Mouse (Mus musculus) CH12.LX (cell line): ENCODE data around the gene Dcaf11. TPM values are rescaled to one million over a fixed set of nuclear protein-coding genes. Genes with fewer than 3 reads are reported as not detected.

Experiments
- DNase-seq: peaks from one replicate; pipeline ENCODE4 v3.0.0-alpha.2; 2013; ENCODE audit errors: extremely low read depth
- H3K27ac ChIP-seq: 2 replicates; pipeline ENCODE4 v1.5.1; 2012; ENCODE audit warnings: low read depth, mild to moderate bottlenecking, control low read depth, moderate library complexity; ENCODE audit not compliant: insufficient read depth
- H3K27me3 ChIP-seq: replicated peaks from 2 replicates; pipeline ENCODE3; 2012; ENCODE audit warnings: inconsistent platforms
- H3K36me3 ChIP-seq, 2 experiments: replicated peaks in 1 of 2; 2 replicates each; pipeline versions ENCODE3 to v1.6.1; 2012; ENCODE audit warnings: inconsistent platforms in 1 of 2, low read length in 1 of 2, mild to moderate bottlenecking in 1 of 2, mixed read lengths in 1 of 2, moderate library complexity in 1 of 2; ENCODE audit not compliant: control insufficient read depth in 1 of 2, insufficient read depth in 1 of 2
- H3K4me1 ChIP-seq, 2 experiments: 2 replicates each; pipeline ENCODE4 v1.6.1; 2012; ENCODE audit warnings: inconsistent platforms in 1 of 2, moderate library complexity in 1 of 2; ENCODE audit not compliant: insufficient read depth in 2 of 2, control insufficient read depth in 1 of 2
- H3K4me2 ChIP-seq: 2 replicates; pipeline ENCODE4 v1.6.1; 2012; ENCODE audit warnings: low read depth, mild to moderate bottlenecking, control low read depth; ENCODE audit not compliant: poor library complexity, insufficient read depth, severe bottlenecking
- H3K4me3 ChIP-seq, 3 experiments: fragments of 150-350 bp in 1 of 3; sonication (generic) in 1 of 3; replicated peaks in 1 of 3; 2 replicates each; pipeline versions ENCODE3 to v1.5.1; 2011 to 2012; ENCODE audit warnings: low read depth in 2 of 3, low read length in 2 of 3, mild to moderate bottlenecking in 2 of 3, moderate library complexity in 2 of 3, control low read depth in 1 of 3, improper control_type of control experiment in 1 of 3, inconsistent platforms in 1 of 3, mixed read lengths in 1 of 3; ENCODE audit not compliant: poor library complexity in 1 of 3
- H3K79me2 ChIP-seq: replicated peaks from 2 replicates; pipeline ENCODE4 v1.6.1; 2012; ENCODE audit warnings: mild to moderate bottlenecking, moderate library complexity; ENCODE audit not compliant: control insufficient read depth, poor library complexity, insufficient read depth, severe bottlenecking; ENCODE audit errors: extremely low read depth
- H3K9ac ChIP-seq: 2 replicates; pipeline ENCODE4 v1.6.1; 2012; ENCODE audit warnings: low read depth, mild to moderate bottlenecking, control low read depth, moderate library complexity; ENCODE audit not compliant: insufficient read depth
- H3K9me3 ChIP-seq: replicated peaks from 2 replicates; pipeline ENCODE3; 2012; ENCODE audit warnings: low read length, inconsistent platforms, mixed read lengths
- BHLHE40 ChIP-seq: IDR thresholded peaks from 2 replicates; pipeline ENCODE4 v1.6.1; 2011; ENCODE audit warnings: mild to moderate bottlenecking, low read depth, low read length, improper control_type of control experiment
- CTCF ChIP-seq, 2 experiments: IDR thresholded peaks in 1 of 2; conservative IDR thresholded peaks in 1 of 2; 2 replicates each; pipeline ENCODE4 v1.5.1; 2011 to 2012; ENCODE audit warnings: low read depth in 2 of 2, low read length in 2 of 2, improper control_type of control experiment in 1 of 2, inconsistent platforms in 1 of 2, mild to moderate bottlenecking in 1 of 2, moderate library complexity in 1 of 2
- GABPA ChIP-seq: IDR thresholded peaks from 2 replicates; pipeline ENCODE4 v1.6.1; 2012; ENCODE audit warnings: low read depth, low read length, improper control_type of control experiment, inconsistent platforms; ENCODE audit not compliant: insufficient replicate concordance
- JUND ChIP-seq: conservative IDR thresholded peaks from 2 replicates; pipeline ENCODE4 v1.6.1; 2011; ENCODE audit warnings: low read depth, low read length, improper control_type of control experiment
- RAD21 ChIP-seq: IDR thresholded peaks from 2 replicates; pipeline ENCODE4 v1.6.1; 2011; ENCODE audit warnings: low read depth, mild to moderate bottlenecking, low read length, improper control_type of control experiment, moderate library complexity
- SMC3 ChIP-seq: IDR thresholded peaks from 2 replicates; pipeline ENCODE4 v1.6.1; 2011; ENCODE audit warnings: low read depth, low read length, improper control_type of control experiment
- dilution Hi-C: fragments of 300-500 bp; cut with MboI; formaldehyde crosslinking; loops from 2 replicates; pipeline ENCODE4 v1.14.3; 2020; ENCODE audit warnings: low sequenced_read_pairs; ENCODE audit not compliant: extremely low pct_unique_long_range_greater_than_20kb, extremely low pct_ligation_motif_present
- in situ Hi-C: fragments of 300-500 bp; cut with MboI; formaldehyde crosslinking; loops from 3 replicates; pipeline ENCODE4 v1.14.3; 2019; ENCODE audit warnings: low sequenced_read_pairs, low pct_ligation_motif_present, low pct_unique_long_range_greater_than_20kb, mixed read lengths
- polyA plus RNA-seq: library from polyadenylated mRNA; unstranded; fragments of >175 nt; gene quantifications from 2 replicates; pipeline ENCODE4 v1.2.1, GENCODE M21; 2012; ENCODE audit warnings: low read depth; ENCODE audit not compliant: insufficient read length
- total RNA-seq, 2 experiments: library from RNA; depleted of rRNA; stranded (reverse); fragments of 300-350 nt in 1 of 2; fragments of >200 nt in 1 of 2; gene quantifications; 2 replicates each; pipeline ENCODE4 v1.2.3; 2012 to 2014

Gene Dcaf11
- total and polyA plus RNA-seq, 3 experiments = 29.3 to 39.1 (median 32.6) TPM

GRCm38 (mm10) chr14:55618486-55619195 lies 58.8 kb downstream of the Dcaf11 start:
- Histone ChIP-seq H3K27me3 (no peaks in the 10 kb centered on the region), H3K9me3 (no peaks in the 10 kb centered on the region), H3K27ac (no peak overlapping the region), H3K36me3 (peaks cover 0 to 17% of the 10 kb centered on the region in 2 experiments), H3K79me2 (no peaks in the 10 kb centered on the region), H3K9ac (no peak overlapping the region), H3K4me1 (no peaks in the 10 kb centered on the region), H3K4me3 (no peak overlapping the region), H3K4me2 (no peak overlapping the region)
- DNase-seq = no peak
- TF ChIP-seq JUND (no peak), SMC3 (no peak), GABPA (no peak), BHLHE40 (no peak), CTCF (conservative IDR thresholded peaks at IDR 0.05 in 1 of 2, IDR thresholded peaks at IDR 0.05 in 1 of 2; ENCODE audit: low read depth in 2 of 2, low read length in 2 of 2) (no peak), RAD21 (no peak)
- dilution Hi-C loops = no loop called here
- in situ Hi-C loops = no loop called here

Other genes with a start within 250 kb of the Dcaf11 start
Only the 20 nearest of the 30 such genes appear.
- 37.3 and 40.3 TPM in 2 replicates for gene Dhrs4, start 81.2 kb upstream of the Dcaf11 start, total RNA-seq (2012; rRNA removed)
- gene Dhrs4, start 81.2 kb upstream of the Dcaf11 start, total RNA-seq (2014; rRNA removed) = 24.7 and 27.9 TPM in 2 replicates
- 60.2 and 77.6 TPM in 2 replicates for gene Dhrs4, start 81.2 kb upstream of the Dcaf11 start, polyA plus RNA-seq
- gene Carmil3, start 69.4 kb upstream of the Dcaf11 start, total RNA-seq (2012; rRNA removed) = 1.3 and 2.3 TPM in 2 replicates
- gene Carmil3, start 69.4 kb upstream of the Dcaf11 start, total RNA-seq (2014; rRNA removed) = 1.00 and 1.9 TPM in 2 replicates
- gene Carmil3, start 69.4 kb upstream of the Dcaf11 start, polyA plus RNA-seq = 5.2 and 6.0 TPM in 2 replicates
- gene Cpne6, start 49.6 kb upstream of the Dcaf11 start, total RNA-seq (2012; rRNA removed) = not detected in 2 replicates
- not detected in 2 replicates for gene Cpne6, start 49.6 kb upstream of the Dcaf11 start, total RNA-seq (2014; rRNA removed)
- gene Cpne6, start 49.6 kb upstream of the Dcaf11 start, polyA plus RNA-seq = not detected in 2 replicates
- 0.13 and 0.29 TPM in 2 replicates for gene Nrl, start 35.0 kb upstream of the Dcaf11 start, total RNA-seq (2012; rRNA removed)
- 0.14 and 0.86 TPM in 2 replicates for gene Nrl, start 35.0 kb upstream of the Dcaf11 start, total RNA-seq (2014; rRNA removed)
- gene Nrl, start 35.0 kb upstream of the Dcaf11 start, polyA plus RNA-seq = 0.20 TPM in 1 of 2 replicates, not detected in the other
- 105 and 286 TPM in 2 replicates for gene Pck2, start 19.7 kb upstream of the Dcaf11 start, total RNA-seq (2012; rRNA removed)
- 113 and 120 TPM in 2 replicates for gene Pck2, start 19.7 kb upstream of the Dcaf11 start, total RNA-seq (2014; rRNA removed)
- 144 and 149 TPM in 2 replicates for gene Pck2, start 19.7 kb upstream of the Dcaf11 start, polyA plus RNA-seq
- 0.34 and 0.63 TPM in 2 replicates for gene A730061H03Rik, start 400 bp downstream of the Dcaf11 start, total RNA-seq (2012; rRNA removed)
- gene A730061H03Rik, start 400 bp downstream of the Dcaf11 start, total RNA-seq (2014; rRNA removed) = not detected in 2 replicates
- 0.93 and 1.4 TPM in 2 replicates for gene A730061H03Rik, start 400 bp downstream of the Dcaf11 start, polyA plus RNA-seq
- not detected in 2 replicates for gene Fitm1, start 15.6 kb downstream of the Dcaf11 start, total RNA-seq (2012; rRNA removed)
- gene Fitm1, start 15.6 kb downstream of the Dcaf11 start, total RNA-seq (2014; rRNA removed) = not detected in 2 replicates
- not detected in 2 replicates for gene Fitm1, start 15.6 kb downstream of the Dcaf11 start, polyA plus RNA-seq
- gene Psme1, start 18.1 kb downstream of the Dcaf11 start, total RNA-seq (2012; rRNA removed) = 292 and 335 TPM in 2 replicates
- gene Psme1, start 18.1 kb downstream of the Dcaf11 start, total RNA-seq (2014; rRNA removed) = 338 and 377 TPM in 2 replicates
- 638 and 740 TPM in 2 replicates for gene Psme1, start 18.1 kb downstream of the Dcaf11 start, polyA plus RNA-seq
- gene Emc9, start 25.3 kb downstream of the Dcaf11 start, total RNA-seq (2012; rRNA removed) = 9.6 and 10.4 TPM in 2 replicates
- gene Emc9, start 25.3 kb downstream of the Dcaf11 start, total RNA-seq (2014; rRNA removed) = 1.6 and 1.7 TPM in 2 replicates
- gene Emc9, start 25.3 kb downstream of the Dcaf11 start, polyA plus RNA-seq = 3.7 and 4.2 TPM in 2 replicates
- 634 and 684 TPM in 2 replicates for gene Psme2, start 31.1 kb downstream of the Dcaf11 start, total RNA-seq (2012; rRNA removed)
- gene Psme2, start 31.1 kb downstream of the Dcaf11 start, total RNA-seq (2014; rRNA removed) = 467 and 546 TPM in 2 replicates
- gene Psme2, start 31.1 kb downstream of the Dcaf11 start, polyA plus RNA-seq = 650 and 757 TPM in 2 replicates
- 14.8 and 15.9 TPM in 2 replicates for gene Rnf31, start 31.7 kb downstream of the Dcaf11 start, total RNA-seq (2012; rRNA removed)
- gene Rnf31, start 31.7 kb downstream of the Dcaf11 start, total RNA-seq (2014; rRNA removed) = 3.2 and 3.8 TPM in 2 replicates
- gene Rnf31, start 31.7 kb downstream of the Dcaf11 start, polyA plus RNA-seq = 18.2 and 22.6 TPM in 2 replicates
- 9.2 and 10.1 TPM in 2 replicates for gene Irf9, start 43.6 kb downstream of the Dcaf11 start, total RNA-seq (2012; rRNA removed)
- gene Irf9, start 43.6 kb downstream of the Dcaf11 start, total RNA-seq (2014; rRNA removed) = 9.6 and 11.2 TPM in 2 replicates
- gene Irf9, start 43.6 kb downstream of the Dcaf11 start, polyA plus RNA-seq = 12.4 and 12.8 TPM in 2 replicates
- gene Rec8, start 58.0 kb downstream of the Dcaf11 start, total RNA-seq (2012; rRNA removed) = not detected in 2 replicates
- not detected in 2 replicates for gene Rec8, start 58.0 kb downstream of the Dcaf11 start, total RNA-seq (2014; rRNA removed)
- gene Rec8, start 58.0 kb downstream of the Dcaf11 start, polyA plus RNA-seq = not detected in 2 replicates
- 84.8 and 95.0 TPM in 2 replicates for gene Ipo4, start 76.0 kb downstream of the Dcaf11 start, total RNA-seq (2012; rRNA removed)
- gene Ipo4, start 76.0 kb downstream of the Dcaf11 start, total RNA-seq (2014; rRNA removed) = 47.5 TPM in 2 replicates
- gene Ipo4, start 76.0 kb downstream of the Dcaf11 start, polyA plus RNA-seq = 164 and 175 TPM in 2 replicates
- 0.17 TPM in 1 of 2 replicates, not detected in the other for gene Gm49378, start 77.9 kb downstream of the Dcaf11 start, total RNA-seq (2012; rRNA removed)
- 9.1 and 11.7 TPM in 2 replicates for gene Gm49378, start 77.9 kb downstream of the Dcaf11 start, total RNA-seq (2014; rRNA removed)
- 8.7 TPM in 1 of 2 replicates, not detected in the other for gene Gm49378, start 77.9 kb downstream of the Dcaf11 start, polyA plus RNA-seq
- 51.3 and 57.8 TPM in 2 replicates for gene Tm9sf1, start 83.8 kb downstream of the Dcaf11 start, total RNA-seq (2012; rRNA removed)
- 36.1 and 39.5 TPM in 2 replicates for gene Tm9sf1, start 83.8 kb downstream of the Dcaf11 start, total RNA-seq (2014; rRNA removed)
- gene Tm9sf1, start 83.8 kb downstream of the Dcaf11 start, polyA plus RNA-seq = 58.0 and 65.3 TPM in 2 replicates
- gene Tssk4, start 90.2 kb downstream of the Dcaf11 start, total RNA-seq (2012; rRNA removed) = 0.29 and 0.30 TPM in 2 replicates
- 0.14 TPM in 1 of 2 replicates, not detected in the other for gene Tssk4, start 90.2 kb downstream of the Dcaf11 start, total RNA-seq (2014; rRNA removed)
- gene Tssk4, start 90.2 kb downstream of the Dcaf11 start, polyA plus RNA-seq = 0.26 and 0.31 TPM in 2 replicates
- gene Mdp1, start 100.5 kb downstream of the Dcaf11 start, total RNA-seq (2012; rRNA removed) = 25.1 and 25.6 TPM in 2 replicates
- 30.9 and 39.0 TPM in 2 replicates for gene Mdp1, start 100.5 kb downstream of the Dcaf11 start, total RNA-seq (2014; rRNA removed)
- 23.4 and 26.0 TPM in 2 replicates for gene Mdp1, start 100.5 kb downstream of the Dcaf11 start, polyA plus RNA-seq
- gene Gmpr2, start 111.9 kb downstream of the Dcaf11 start, total RNA-seq (2012; rRNA removed) = 34.3 and 37.3 TPM in 2 replicates
- gene Gmpr2, start 111.9 kb downstream of the Dcaf11 start, total RNA-seq (2014; rRNA removed) = 51.3 and 54.9 TPM in 2 replicates
- gene Gmpr2, start 111.9 kb downstream of the Dcaf11 start, polyA plus RNA-seq = 34.7 and 44.3 TPM in 2 replicates
- 378 and 515 TPM in 2 replicates for gene Nedd8, start 112.1 kb downstream of the Dcaf11 start, total RNA-seq (2012; rRNA removed)
- 272 and 276 TPM in 2 replicates for gene Nedd8, start 112.1 kb downstream of the Dcaf11 start, total RNA-seq (2014; rRNA removed)
- gene Nedd8, start 112.1 kb downstream of the Dcaf11 start, polyA plus RNA-seq = 513 and 653 TPM in 2 replicates